Mouse (Mus musculus): Measurements from ENCODE around the gene Apoh.

- TF ChIP-seq HCFC1 (IDR thresholded peaks at IDR 0.05; ENCODE audit: low read depth, low read length) = no peak
- no peak for TF ChIP-seq IRF4 (IDR thresholded peaks at IDR 0.05; ENCODE audit: low read depth, low read length)
- TF ChIP-seq CTCF (conservative IDR thresholded peaks at IDR 0.05 in 1 of 2, IDR thresholded peaks at IDR 0.05 in 1 of 2; ENCODE audit: low read depth in 2 of 2, low read length in 2 of 2) = no peak
- TF ChIP-seq GABPA (IDR thresholded peaks at IDR 0.05; ENCODE audit: insufficient replicate concordance, low read depth, low read length) = no peak
- TF ChIP-seq RAD21 (IDR thresholded peaks at IDR 0.05; ENCODE audit: low read depth, low read length) = no peak
- no peak for TF ChIP-seq ZKSCAN1 (IDR thresholded peaks at IDR 0.05; ENCODE audit: borderline replicate concordance, low read depth, low read length)
Measured at GRCm38 (mm10) chr11:108362965-108363364, 19.8 kb downstream of the Apoh start.

Data from CH12.LX (cell line).